Mouse (Mus musculus) midbrain, embryonic 15.5 days (tissue): ENCODE measurements around the gene 1700012P22Rik. TPM values are rescaled to one million over a fixed set of nuclear protein-coding genes. Genes with fewer than 3 reads are reported as not detected.

Experiments used
- ATAC-seq: fragments of 200-750 bp; cut with Nextera tagmentation; replicated peaks from 2 replicates; pipeline ENCODE4 v1.8.0; 2017; ENCODE audit warnings: moderate TSS enrichment
- H3K27ac ChIP-seq: fragments of 300-500 bp; sonication (generic); 2 replicates; pipeline ENCODE4 v1.5.1; 2015; ENCODE audit warnings: mild to moderate bottlenecking, inconsistent platforms
- H3K27me3 ChIP-seq: fragments of 300-500 bp; sonication (generic); replicated peaks from 2 replicates; pipeline ENCODE4 v1.6.1; 2015; ENCODE audit warnings: inconsistent platforms
- H3K36me3 ChIP-seq: fragments of 300-500 bp; sonication (generic); replicated peaks from 2 replicates; pipeline ENCODE4 v1.6.1; 2015; ENCODE audit warnings: inconsistent platforms
- H3K4me1 ChIP-seq: fragments of 300-500 bp; sonication (generic); 2 replicates; pipeline ENCODE4 v1.6.1; 2015; ENCODE audit warnings: inconsistent platforms
- H3K4me2 ChIP-seq: fragments of 300-500 bp; sonication (generic); 2 replicates; pipeline ENCODE4 v1.6.1; 2015; ENCODE audit warnings: inconsistent platforms, mild to moderate bottlenecking, moderate library complexity
- H3K4me3 ChIP-seq: fragments of 300-500 bp; sonication (generic); 2 replicates; pipeline ENCODE4 v1.5.1; 2015; ENCODE audit warnings: mild to moderate bottlenecking, inconsistent platforms
- H3K9ac ChIP-seq: fragments of 300-500 bp; sonication (generic); 2 replicates; pipeline ENCODE4 v1.6.1; 2015; ENCODE audit warnings: mild to moderate bottlenecking, inconsistent platforms
- H3K9me3 ChIP-seq: fragments of 300-500 bp; sonication (generic); 2 replicates; pipeline ENCODE4 v1.6.1; 2016; ENCODE audit warnings: inconsistent platforms
- WGBS: fragments of 180-500 bp; shearing (Covaris S2); methylation state at CpG from one replicate; pipeline ENCODE4 v1.1.7; 2015; ENCODE audit warnings: mixed read lengths; 5-methylcytosine and 5-hydroxymethylcytosine counted together
- polyA plus RNA-seq: library from polyadenylated mRNA; unstranded; fragments of >200 nt; fragmentation: Nextera tagmentation; extraction: Ambion mirVana; gene quantifications from 2 replicates; pipeline ENCODE4 v1.2.1, GENCODE M21; 2015

Gene 1700012P22Rik
- polyA plus RNA-seq, 1 experiment from 2014 or later: 0.18 TPM

GRCm38 (mm10) chr4:144408290-144408689, 30.3 kb downstream of the 1700012P22Rik start, which contains the start of gene Pramef12:
TSS of gene Pramef12 (minus strand) at chr4:144408464.
- no peak within 1 kb of the TSS for H3K4me3 ChIP-seq
- no peak within 1 kb of the TSS for H3K9ac ChIP-seq
- peaks cover 12% of the 10 kb centered on the region for H3K9me3 ChIP-seq
- H3K27ac ChIP-seq: no peak within 1 kb of the TSS
- H3K36me3 ChIP-seq: no peaks in the 10 kb centered on the region
- H3K4me2 ChIP-seq: no peak within 1 kb of the TSS
- WGBS: 84% methylated on average over 9 of the region's 9 CpGs
- ATAC-seq: no peak
- H3K27me3 ChIP-seq: no peaks in the 10 kb centered on the region
- H3K4me1 ChIP-seq: no peaks in the 10 kb centered on the region

GRCm38 (mm10) chr4:144406261-144406660, 32.3 kb downstream of the 1700012P22Rik start:
- H3K36me3 ChIP-seq: no peaks in the 10 kb centered on the region
- no peak overlapping the region for H3K4me3 ChIP-seq
- WGBS: 63% methylated on average over 3 of the region's 3 CpGs
- H3K27ac ChIP-seq: no peak overlapping the region
- H3K9me3 ChIP-seq: peaks cover 8% of the 10 kb centered on the region; the same call in 1 of the 2 replicates
- no peak for ATAC-seq
- no peaks in the 10 kb centered on the region for H3K4me1 ChIP-seq
- no peaks in the 10 kb centered on the region for H3K27me3 ChIP-seq
- H3K4me2 ChIP-seq: no peak overlapping the region
- H3K9ac ChIP-seq: no peak overlapping the region

GRCm38 (mm10) chr4:144404456-144405086, 34.0 kb downstream of the 1700012P22Rik start:
- peak overlapping the region; percentile 22; the same call in 1 of the 2 replicates for H3K4me2 ChIP-seq
- H3K27me3 ChIP-seq: no peaks in the 10 kb centered on the region
- H3K27ac ChIP-seq: no peak overlapping the region
- no peak for ATAC-seq
- WGBS: 6% methylated on average over 17 of the region's 17 CpGs
- H3K4me1 ChIP-seq: no peaks in the 10 kb centered on the region
- no peak overlapping the region for H3K9ac ChIP-seq
- H3K9me3 ChIP-seq: peaks cover 10% of the 10 kb centered on the region; the same call in 1 of the 2 replicates
- H3K4me3 ChIP-seq: no peak overlapping the region
- no peaks in the 10 kb centered on the region for H3K36me3 ChIP-seq

- H3K27ac ChIP-seq: no peak overlapping the region
- 85% methylated on average over 4 of the region's 4 CpGs for WGBS
- no peaks in the 10 kb centered on the region for H3K4me1 ChIP-seq
- no peak overlapping the region for H3K4me2 ChIP-seq
- H3K36me3 ChIP-seq: no peaks in the 10 kb centered on the region
- H3K4me3 ChIP-seq: no peak overlapping the region
- no peaks in the 10 kb centered on the region for H3K27me3 ChIP-seq
- no peak overlapping the region for H3K9ac ChIP-seq
- ATAC-seq: no peak
- H3K9me3 ChIP-seq: peaks cover 7% of the 10 kb centered on the region; the same call in 1 of the 2 replicates
Measured at GRCm38 (mm10) chr4:144402712-144403111, 35.9 kb downstream of the 1700012P22Rik start.

GRCm38 (mm10) chr4:144396316-144396715, 42.3 kb downstream of the 1700012P22Rik start:
- Histone ChIP-seq H3K4me3 (no peak overlapping the region), H3K9ac (no peak overlapping the region), H3K4me2 (no peak overlapping the region), H3K27ac (no peak overlapping the region), H3K27me3 (no peaks in the 10 kb centered on the region), H3K9me3 (peaks cover 20% of the 10 kb centered on the region), H3K4me1 (no peaks in the 10 kb centered on the region), H3K36me3 (no peaks in the 10 kb centered on the region)
- no peak for ATAC-seq
- WGBS: 34% methylated on average over 3 of the region's 3 CpGs

GRCm38 (mm10) chr4:144377911-144378310, 60.7 kb downstream of the 1700012P22Rik start, which contains the start of gene Pramef20:
TSS of gene Pramef20 (minus strand) at chr4:144377933.
- Histone ChIP-seq H3K27ac (no peak within 1 kb of the TSS), H3K4me1 (no peaks in the 10 kb centered on the region), H3K9ac (no peak within 1 kb of the TSS), H3K9me3 (peaks cover 18% of the 10 kb centered on the region; the same call in 1 of the 2 replicates), H3K27me3 (no peaks in the 10 kb centered on the region), H3K4me3 (no peak within 1 kb of the TSS), H3K4me2 (no peak within 1 kb of the TSS), H3K36me3 (no peaks in the 10 kb centered on the region)
- no peak for ATAC-seq
- 62% methylated on average over 2 of the region's 2 CpGs for WGBS

Other genes starting within 250 kb of the 1700012P22Rik start
- not detected in 2 replicates for gene Oog2, start 248.1 kb downstream of the 1700012P22Rik start, polyA plus RNA-seq
- gene C87977, start 225.5 kb downstream of the 1700012P22Rik start, polyA plus RNA-seq: not detected in 2 replicates
- not detected in 2 replicates for gene Pramel5, start 158.3 kb downstream of the 1700012P22Rik start, polyA plus RNA-seq
- not detected in 2 replicates for gene Gm13128, start 108.5 kb downstream of the 1700012P22Rik start, polyA plus RNA-seq
- not detected in 2 replicates for gene Gm13119, start 80.8 kb downstream of the 1700012P22Rik start, polyA plus RNA-seq
- not detected in 2 replicates for gene Pramef20, start 60.8 kb downstream of the 1700012P22Rik start, polyA plus RNA-seq
- not detected in 2 replicates for gene Pramef12, start 30.3 kb downstream of the 1700012P22Rik start, polyA plus RNA-seq
- not detected in 2 replicates for gene Gm9944, start 14.5 kb upstream of the 1700012P22Rik start, polyA plus RNA-seq
- gene Aadacl3, start 25.0 kb upstream of the 1700012P22Rik start, polyA plus RNA-seq: not detected in 2 replicates
- gene 9430007A20Rik, start 81.0 kb upstream of the 1700012P22Rik start, polyA plus RNA-seq: not detected in 2 replicates
- not detected in 2 replicates for gene Gm13124, start 126.4 kb upstream of the 1700012P22Rik start, polyA plus RNA-seq
- not detected in 2 replicates for gene Aadacl4, start 174.9 kb upstream of the 1700012P22Rik start, polyA plus RNA-seq
- gene Gm436, start 247.6 kb upstream of the 1700012P22Rik start, polyA plus RNA-seq: not detected in 2 replicates